Mouse (Mus musculus): ENCODE results near the gene Tnni1.

Tnni1 gene

GRCm38 (mm10) chr1:135838626-135839025 is 59.4 kb downstream of the Tnni1 start:
- in situ Hi-C loops (cut with MboI; ENCODE audit: unreplicated experiment in 2 of 2), result no loop called here

DNA sequence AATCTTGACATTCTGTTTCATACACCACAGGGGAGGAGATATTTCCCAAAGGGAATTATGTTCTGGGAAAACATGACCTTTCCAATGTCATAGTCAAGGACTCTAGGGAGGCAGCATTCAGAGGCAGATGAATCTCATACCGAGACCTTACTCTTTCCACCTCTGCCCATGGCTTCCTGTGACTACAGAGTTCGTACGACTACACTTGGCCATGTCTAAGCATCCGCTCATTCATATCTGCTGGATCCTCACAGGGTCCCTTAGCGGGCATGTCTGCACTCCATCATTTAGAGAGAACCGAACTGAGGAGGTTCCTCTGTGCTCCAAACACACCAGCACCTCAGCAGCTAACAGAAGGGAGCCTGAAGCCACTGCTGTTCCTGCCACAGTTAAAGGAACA is 59.8 kb downstream of the Tnni1 start:
- in situ Hi-C loops (cut with MboI; ENCODE audit: unreplicated experiment in 2 of 2), result no loop called here

DNA sequence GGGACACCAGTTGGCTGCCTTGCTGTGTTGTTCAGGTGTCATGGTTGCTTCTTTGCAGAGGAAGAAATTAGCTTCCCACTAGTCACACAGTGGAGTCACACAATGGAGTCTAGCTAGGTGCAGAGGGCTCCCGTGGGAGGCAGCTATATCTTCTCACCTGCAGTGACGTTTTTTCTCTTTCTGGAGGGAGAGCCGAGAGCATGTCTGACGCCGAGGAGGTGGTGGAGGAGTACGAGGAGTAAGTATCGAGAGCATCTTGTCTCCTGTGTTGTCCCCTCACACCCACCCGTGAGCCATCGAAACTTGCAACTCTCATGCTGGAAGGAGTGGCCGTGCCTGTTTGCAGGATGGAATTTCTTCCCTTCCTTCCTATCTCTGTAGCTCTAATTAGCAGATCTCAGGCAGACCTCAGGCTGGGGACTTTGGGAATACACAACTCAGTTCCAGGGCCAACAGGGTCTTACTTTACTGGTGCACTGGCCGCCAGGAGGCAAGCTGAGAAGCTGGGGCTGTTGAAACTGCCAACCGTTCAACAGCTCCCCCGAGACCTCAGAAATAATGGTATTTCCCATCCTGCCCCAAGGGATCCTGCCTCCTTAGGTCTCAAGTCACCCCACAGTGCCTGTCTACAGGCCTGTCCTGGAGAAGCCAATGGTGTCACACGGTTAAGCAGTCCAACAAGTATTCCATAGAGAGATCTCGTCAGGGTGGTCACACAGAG is 61.6 kb downstream of the Tnni1 start:
- in situ Hi-C loops (cut with MboI; ENCODE audit: unreplicated experiment in 2 of 2), result no loop called here

GRCm38 (mm10) chr1:135843519-135844262 is 64.5 kb downstream of the Tnni1 start:
- in situ Hi-C loops (cut with MboI; ENCODE audit: unreplicated experiment in 2 of 2), result no loop called here

- in situ Hi-C loops (cut with MboI; ENCODE audit: unreplicated experiment in 2 of 2), result no loop called here
Measured at GRCm38 (mm10) chr1:135844481-135844880, 65.2 kb downstream of the Tnni1 start.

DNA sequence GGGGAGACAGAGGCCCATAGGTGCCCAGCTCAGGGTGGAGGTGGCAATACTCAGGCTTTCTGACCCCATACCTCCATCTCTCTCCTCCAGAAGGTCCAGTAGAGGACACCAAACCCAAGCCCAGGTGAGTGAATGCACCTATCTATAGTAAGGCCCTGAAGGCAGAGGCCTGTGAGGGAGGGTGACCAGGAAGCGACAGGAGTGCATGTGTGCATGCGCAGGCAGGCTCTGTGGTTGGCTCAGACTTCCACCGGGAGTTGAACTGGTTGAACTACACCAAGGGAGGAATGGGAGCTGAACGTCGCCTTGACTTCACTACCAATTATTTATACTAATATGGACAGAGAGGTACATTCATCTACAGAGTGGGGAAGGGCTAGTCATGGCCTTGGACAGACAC is 67.4 kb downstream of the Tnni1 start:
- in situ Hi-C loops (cut with MboI; ENCODE audit: unreplicated experiment in 2 of 2), result no loop called here

- in situ Hi-C loops (cut with MboI; ENCODE audit: unreplicated experiment in 2 of 2), result no loop called here
Measured at GRCm38 (mm10) chr1:135847139-135847562, 67.9 kb downstream of the Tnni1 start.

DNA sequence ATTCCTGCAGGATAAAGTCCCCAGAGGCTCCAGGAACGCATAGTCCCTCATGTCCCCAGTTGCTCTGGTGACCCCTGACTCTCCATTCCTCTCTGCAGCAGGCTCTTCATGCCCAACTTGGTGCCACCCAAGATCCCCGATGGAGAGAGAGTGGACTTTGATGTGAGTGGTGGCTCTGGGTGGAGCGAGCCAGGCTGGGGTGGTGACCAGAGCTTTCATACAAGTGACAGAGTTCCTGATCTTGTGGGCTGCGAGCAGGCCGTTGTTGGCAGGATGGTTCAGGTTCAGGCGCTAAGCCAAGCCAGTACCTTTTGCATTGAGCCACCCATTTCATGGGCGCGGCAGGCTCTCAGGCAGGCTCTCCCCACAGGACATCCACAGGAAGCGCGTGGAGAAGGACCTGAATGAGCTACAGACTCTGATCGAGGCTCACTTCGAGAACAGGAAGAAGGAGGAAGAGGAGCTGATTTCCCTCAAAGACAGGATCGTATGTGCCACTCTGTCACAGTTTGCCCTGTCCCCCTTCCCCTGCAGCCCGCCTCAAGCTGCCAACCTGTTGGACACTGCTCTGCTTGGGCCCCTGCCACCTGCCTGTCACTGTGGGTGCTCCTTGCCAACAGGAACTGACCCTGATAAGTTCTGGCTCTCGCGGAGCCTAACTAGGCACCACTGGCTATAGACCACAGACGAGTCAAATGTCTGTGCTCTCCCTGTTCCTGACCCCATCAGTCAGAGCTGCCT is 68.5 kb downstream of the Tnni1 start:
- in situ Hi-C loops (cut with MboI; ENCODE audit: unreplicated experiment in 2 of 2), result no loop called here

GRCm38 (mm10) chr1:135850722-135851512 is 71.7 kb downstream of the Tnni1 start:
- in situ Hi-C loops (cut with MboI; ENCODE audit: unreplicated experiment in 2 of 2), result no loop called here

GRCm38 (mm10) chr1:135852044-135852756 is 73.0 kb downstream of the Tnni1 start:
- in situ Hi-C loops (cut with MboI; ENCODE audit: unreplicated experiment in 2 of 2), result no loop called here

GRCm38 (mm10) chr1:135853200-135853599 is 74.0 kb downstream of the Tnni1 start:
- in situ Hi-C loops (cut with MboI; ENCODE audit: unreplicated experiment in 2 of 2), result no loop called here

DNA sequence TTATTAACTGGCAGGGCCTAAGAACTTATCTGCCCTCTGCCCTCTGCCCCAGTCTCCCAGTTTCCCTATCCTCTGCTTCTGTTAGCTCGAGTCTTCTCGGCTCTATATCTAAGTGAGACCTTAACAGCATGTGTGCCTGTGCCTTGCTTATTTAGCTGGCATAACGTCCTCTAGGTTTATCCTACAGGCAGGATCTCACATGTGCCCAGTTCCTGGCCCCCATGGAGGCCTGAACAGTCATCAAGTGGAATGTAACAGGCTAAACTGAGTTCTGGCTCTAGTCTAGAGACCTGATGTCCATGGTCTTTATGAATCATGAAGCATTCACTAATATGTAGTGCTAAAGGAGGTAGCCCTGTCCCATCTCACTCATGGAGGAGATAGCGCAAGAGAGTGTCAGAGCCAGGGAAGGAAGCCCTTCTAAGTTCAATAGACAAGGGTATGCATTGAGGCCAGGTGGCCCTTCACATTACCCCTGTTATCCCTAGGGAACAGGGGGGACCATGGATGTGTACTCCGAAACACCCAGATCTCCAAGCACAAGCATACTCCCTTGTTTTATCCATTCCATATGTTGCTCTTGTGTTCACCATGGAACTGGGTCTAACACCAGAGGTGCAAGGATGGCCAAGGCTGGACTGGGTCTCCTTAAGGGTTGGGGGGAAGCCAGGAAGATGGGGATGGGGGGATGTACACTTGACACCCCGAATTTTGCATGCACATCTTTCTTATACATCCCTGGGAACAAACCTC is 75.5 kb downstream of the Tnni1 start:
- in situ Hi-C loops (cut with MboI; ENCODE audit: unreplicated experiment in 2 of 2), result no loop called here

- in situ Hi-C loops (cut with MboI; ENCODE audit: unreplicated experiment in 2 of 2), result no loop called here
Measured at GRCm38 (mm10) chr1:135855344-135855687, 76.1 kb downstream of the Tnni1 start.

DNA sequence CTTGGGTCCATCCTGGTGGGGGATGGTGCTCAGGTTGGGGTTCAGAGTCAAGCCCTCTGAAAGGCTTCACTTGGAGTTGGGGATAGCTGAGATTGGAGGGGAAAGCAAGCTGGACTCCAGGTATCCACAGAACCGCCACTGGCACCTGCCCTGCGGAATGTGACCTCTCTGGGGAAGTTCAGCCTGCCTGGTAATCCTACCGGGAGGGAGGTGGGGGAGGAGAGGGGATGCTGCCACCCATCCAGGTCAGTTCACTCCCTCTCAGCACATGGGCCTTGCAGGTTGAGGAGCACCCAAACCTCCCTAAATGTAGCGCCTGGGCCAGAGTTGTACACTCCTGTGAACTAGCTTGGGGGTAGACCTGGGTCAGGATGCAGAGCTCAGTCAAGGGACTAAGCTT is 76.8 kb downstream of the Tnni1 start:
- in situ Hi-C loops (cut with MboI; ENCODE audit: unreplicated experiment in 2 of 2), result no loop called here

DNA sequence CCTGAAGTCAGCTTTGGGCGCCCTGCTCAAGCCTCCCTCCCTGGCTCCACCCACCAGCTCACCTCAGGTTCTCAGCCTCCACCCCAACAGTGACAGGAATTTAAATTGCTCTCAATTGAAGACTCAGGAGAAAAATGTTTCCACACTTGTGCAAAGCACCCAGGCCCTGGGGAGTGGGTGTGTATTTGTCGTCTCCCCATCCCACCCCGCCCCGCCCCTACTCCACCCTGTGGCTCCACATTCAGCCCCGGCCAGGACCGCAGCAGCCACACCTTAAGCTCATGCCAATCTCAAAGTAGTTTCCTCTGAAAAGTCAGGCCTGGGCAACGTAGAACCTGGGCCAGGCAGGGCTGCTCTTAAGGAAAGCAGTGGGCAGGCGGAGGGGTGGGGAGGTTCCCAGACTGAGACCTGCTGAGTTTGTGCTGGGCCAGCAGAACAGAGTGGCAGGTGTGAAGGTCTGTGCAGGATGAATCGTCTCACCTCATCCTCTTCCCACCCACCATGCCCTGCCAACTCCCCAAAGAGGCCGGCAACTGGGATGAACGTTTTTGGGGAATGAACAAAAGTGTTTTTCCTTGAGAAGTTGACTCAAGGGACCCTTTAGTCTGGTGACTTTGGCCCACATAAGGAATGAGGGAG is 78.0 kb downstream of the Tnni1 start:
- in situ Hi-C loops (cut with MboI; ENCODE audit: unreplicated experiment in 2 of 2), result no loop called here

DNA sequence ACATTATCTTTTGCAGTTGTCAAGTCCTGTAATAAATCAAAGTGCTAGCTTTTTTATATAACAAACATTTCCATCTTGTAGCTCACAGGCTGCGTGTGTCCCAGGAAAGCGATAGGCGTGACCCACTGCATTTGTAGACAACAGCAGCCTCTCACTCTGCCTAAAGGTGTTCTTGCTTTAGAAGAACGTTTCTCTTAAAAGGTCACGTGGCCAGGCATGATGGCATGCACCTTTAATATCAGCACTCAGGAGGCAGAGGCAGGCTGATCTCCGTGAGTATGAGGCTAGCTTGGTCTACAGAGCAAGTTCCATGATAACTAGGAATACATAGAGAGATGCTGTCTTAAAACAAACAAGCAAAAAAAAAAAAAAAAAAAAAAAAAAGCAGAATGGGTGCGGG is 79.3 kb downstream of the Tnni1 start:
- in situ Hi-C loops (cut with MboI; ENCODE audit: unreplicated experiment in 2 of 2), result no loop called here
